Mouse (Mus musculus) layer of hippocampus, adult 18-20 months (tissue): Measurements from ENCODE around the gene Nck1. TPM values are rescaled to one million over a fixed set of nuclear protein-coding genes. Genes with fewer than 3 reads are reported as not detected.

Experiments
- DNase-seq, 2 experiments: peaks; one replicate each; pipeline ENCODE4 v3.0.0; 2022; ENCODE audit warnings: low spot score in 2 of 2
- total RNA-seq, 2 experiments: library from RNA; stranded (reverse); gene quantifications; 2 replicates each; pipeline ENCODE4 v1.2.3; 2021

Nck1 gene
- total RNA-seq, 2 experiments from 2014 or later = 35.8 to 36.5 TPM

DNA sequence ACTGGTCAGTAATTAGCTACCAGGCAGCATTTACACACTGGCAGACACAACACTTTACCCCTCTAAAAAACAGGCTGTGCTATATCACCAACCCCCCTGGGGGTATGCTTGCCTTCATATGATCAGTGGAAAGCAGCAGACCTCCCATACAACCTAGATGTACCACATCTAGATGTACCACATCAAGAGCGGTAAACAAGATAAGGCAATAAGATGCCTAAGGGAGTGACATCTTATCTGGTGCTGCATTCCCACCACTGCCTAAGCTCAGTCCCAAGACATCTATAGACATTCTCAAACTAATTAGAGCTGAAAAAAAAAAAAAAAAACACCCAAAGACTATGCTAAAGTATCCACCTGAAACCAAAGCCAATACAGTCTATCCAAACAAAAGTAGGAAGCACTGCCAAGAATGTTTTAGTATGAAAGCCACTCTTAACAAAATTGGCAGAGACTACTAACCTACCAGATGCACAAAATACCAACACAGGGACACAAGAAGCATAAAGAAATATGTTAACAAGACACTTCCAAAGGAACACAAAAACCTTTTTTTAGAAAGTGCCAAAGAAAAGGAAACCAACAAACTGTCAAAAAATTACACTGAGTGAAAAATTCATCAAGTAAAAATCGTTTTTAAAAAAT, 10.2 kb downstream of the Nck1 start:
- DNase-seq = peak in 1 of 2 experiments; percentile 28

DNA sequence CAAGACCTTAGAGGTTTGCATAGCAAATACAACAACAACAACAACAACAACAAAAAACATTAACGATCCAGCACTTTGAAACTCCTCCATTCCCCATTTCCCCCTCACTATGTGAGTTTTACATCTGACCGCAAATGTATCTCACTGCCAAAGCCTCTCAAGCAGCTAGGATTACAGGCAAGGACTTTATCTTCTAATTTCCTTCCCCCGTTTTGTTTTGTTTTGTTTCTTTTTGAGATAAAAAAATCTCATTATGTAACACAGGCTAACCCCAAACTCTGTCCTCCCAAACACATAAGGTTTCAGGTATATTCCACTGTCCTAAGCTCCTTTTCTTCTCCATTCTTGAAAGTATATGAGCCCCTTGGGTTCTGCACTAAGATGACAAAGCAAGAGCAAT, 11.2 kb downstream of the Nck1 start:
- no peak for DNase-seq

DNA sequence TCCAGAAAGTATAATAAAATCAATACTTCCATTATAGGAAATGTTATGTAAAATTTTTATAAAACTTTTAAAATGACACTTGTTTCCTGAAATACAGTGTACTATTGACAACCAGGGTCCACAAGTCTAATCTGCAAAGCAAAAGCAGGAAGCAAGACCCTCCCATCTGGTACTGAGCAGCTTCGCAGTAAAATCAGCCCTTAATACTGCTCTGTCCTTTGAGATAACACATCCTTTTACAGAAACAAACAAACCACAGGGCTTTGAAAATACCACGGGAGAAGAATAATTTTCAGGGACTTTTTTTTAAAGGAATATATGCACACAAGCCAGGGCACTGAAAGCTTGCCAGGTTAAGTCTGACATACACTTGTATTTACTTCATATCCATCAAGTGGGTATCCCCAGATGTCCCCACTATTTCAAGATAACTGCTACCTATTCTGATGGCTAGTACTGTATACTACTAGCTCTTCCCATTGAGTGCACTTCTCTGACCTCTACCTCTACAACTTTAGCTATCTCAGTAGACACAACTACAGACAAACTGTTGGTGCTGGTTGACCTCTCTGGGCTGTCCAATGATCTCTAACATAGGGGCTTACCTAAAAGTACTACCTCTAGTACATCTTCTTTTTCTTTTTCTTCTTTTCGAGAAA, 13.0 kb downstream of the Nck1 start:
- no peak for DNase-seq

- no peak for DNase-seq
These were observed 14.6 kb downstream of the Nck1 start for GRCm38 (mm10) chr9:100531296-100531695.

DNA sequence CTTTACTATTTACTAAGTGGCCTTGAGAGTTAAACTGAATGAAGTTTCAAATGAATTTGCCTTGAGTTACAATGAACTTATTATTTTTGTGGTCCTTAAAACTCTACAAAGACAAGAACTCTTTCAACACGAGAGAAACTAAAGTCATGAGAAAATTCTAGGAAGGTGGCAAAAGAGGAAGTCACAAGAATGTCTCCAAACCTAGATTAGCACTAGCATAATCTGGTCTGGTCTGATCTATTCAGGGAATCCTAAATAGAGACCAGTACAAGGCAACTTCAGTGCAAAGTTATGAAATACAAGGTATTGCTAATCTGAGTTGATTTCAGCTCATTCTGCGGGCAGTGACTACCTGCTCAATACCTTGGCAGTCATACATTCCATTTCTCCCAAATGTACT, 20.7 kb downstream of the Nck1 start:
- no peak for DNase-seq

DNA sequence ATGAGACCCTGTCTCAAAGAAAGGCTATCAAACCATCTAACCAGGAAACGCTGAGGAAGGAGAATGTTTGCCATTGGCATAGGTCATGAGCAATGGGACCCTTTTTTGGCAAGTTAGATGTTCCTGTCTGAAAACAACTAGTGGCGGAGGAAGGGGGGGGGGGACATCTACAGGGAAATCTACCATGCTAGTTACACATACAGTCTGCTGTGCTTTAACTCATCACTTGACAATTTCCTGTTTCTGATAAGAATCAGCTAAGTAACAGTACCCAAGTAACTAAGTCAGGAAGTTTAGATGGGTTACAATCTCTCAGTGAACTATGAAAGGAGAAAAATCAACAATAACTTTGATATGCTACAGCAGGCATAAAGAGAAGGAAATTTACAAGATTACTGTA, 23.9 kb downstream of the Nck1 start:
- no peak for DNase-seq

DNA sequence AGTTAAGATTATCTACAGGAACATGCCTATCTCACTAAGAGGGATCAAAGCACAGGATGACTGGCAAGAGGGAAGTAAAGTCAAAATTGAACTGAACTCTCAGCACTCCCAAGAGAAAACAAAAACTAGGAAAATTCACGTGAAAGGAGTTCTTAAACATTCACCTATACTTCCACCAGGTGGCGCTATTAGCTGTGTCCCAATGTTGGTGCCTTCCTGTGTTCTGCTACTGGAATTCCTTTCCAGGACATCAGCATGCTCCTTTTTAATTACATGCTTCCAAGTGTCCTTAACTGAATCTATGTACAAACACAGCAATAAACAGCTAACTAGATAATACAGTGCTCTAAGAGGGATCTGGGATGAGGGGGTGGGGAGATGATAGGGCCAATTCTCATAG, 25.3 kb downstream of the Nck1 start:
- peak in 1 of 2 experiments; percentile 67 for DNase-seq

DNA sequence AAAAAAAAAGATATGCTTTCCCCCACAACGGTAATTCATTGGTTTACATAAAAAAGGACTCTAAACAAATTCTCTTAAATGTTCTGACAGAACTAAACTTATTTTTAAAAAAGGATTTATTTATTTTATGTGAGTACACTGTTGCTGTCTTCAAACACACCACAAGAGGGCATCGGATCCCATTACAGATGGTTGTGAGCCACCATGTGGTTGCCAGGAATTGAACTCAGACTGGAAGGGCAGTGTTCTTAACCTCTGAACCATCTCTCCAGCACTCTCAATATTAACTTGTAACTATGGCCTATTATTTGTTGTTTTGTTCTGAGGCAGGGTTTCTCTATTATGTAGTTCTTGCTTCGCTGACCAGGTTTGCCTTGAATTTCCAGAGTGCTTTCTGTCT, 25.9 kb downstream of the Nck1 start:
- no peak for DNase-seq

- no peak for DNase-seq
These were observed 38.4 kb downstream of the Nck1 start for GRCm38 (mm10) chr9:100507581-100507980.

GRCm38 (mm10) chr9:100506652-100507051, 39.3 kb downstream of the Nck1 start:
- peak in 1 of 2 experiments; percentile 35 for DNase-seq

DNA sequence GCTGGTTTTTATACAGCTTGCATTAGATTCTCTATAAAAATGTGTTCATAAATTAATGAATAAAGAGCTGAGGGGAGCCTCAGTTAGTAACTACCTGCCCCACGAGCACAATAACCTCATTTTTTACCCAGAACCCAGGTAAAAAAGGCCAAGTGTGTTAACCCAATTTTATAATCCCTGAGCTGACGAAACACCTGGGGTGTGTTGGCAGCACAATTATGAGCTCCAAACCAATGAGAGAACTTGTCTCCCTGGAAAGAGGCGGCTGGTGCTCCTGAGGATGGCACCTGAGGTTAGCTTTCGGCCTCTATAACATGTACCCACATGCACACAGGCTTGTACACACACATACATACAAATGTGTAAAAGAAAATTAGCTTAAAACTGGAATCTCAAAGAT, 40.4 kb downstream of the Nck1 start:
- DNase-seq = no peak

GRCm38 (mm10) chr9:100493611-100494261, 52.2 kb downstream of the Nck1 start:
- DNase-seq = no peak

DNA sequence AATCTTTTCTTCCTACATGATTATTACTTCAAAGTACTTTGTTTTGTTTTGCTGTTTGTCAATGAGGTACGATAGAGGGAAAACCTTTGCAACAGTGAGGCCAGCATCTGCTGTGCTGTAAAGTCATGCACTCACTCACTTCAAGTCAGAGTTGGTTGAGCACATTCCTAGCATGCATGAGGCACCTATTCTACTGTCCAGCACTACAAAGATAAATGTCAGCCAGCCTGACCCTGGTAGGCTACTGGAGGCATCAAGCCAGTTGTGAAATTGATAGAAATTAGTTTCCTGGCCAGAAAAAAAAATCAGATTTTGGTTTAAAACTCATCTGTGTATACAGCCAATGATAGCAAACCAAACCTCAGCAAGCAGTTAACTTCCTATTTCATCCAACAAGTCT, 54.5 kb downstream of the Nck1 start:
- DNase-seq = no peak

- DNase-seq = no peak
These were observed 57.0 kb downstream of the Nck1 start for GRCm38 (mm10) chr9:100488969-100489368.

DNA sequence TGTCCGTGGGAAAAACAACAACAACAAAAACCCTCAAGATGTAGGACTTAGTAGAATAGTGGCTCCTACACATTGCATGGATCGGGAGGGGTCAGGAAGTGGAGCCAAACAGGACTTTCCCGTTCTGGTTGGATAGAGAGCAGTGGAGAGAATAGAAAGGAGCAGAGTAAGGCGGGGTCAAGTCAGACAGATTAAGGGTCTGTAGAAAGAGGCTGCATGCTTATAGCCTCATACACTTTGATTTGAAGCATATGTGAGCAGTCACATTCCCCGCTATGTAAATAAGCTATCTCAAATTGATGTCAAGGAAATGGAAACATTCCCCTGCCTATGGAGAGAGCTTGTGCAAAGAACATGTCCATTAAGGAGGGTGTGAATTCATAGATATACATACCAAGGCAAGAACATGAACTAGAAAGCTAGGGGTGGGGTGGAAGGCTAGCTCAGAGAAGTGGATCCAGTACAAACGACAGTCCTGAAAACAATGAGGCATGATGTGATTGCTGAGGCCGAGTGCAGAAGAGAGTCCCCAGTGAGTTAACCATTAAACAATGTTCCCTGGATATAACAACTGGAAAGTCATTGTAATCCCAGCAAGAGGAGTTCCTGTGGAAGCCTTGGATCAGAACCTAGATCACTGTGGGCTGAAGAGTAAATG, 57.7 kb downstream of the Nck1 start:
- no peak for DNase-seq

DNA sequence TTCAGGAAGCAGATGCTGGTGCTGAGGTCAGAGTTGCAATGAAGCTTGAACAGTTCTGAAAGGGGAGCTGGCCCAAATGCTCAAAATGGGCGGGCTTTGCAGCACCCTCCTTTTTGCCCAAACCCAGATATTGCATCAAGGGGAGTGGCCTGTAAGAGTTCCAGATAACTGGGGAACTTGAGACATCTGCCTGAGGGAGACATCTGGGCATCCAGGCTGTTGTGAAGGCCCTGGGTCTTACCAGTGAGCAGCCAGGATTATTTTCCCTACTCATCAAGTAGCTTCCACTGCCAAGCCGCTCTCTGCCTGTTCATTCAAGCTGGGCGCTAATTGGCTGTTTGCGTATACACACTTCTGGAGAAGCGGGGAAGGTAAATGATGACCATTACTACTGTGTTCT, 59.5 kb downstream of the Nck1 start, which contains the start of gene Il20rb:
Gene Il20rb, minus strand, starts transcription at position 358 of the 400 bp plus-strand sequence.
- no peak for DNase-seq

DNA sequence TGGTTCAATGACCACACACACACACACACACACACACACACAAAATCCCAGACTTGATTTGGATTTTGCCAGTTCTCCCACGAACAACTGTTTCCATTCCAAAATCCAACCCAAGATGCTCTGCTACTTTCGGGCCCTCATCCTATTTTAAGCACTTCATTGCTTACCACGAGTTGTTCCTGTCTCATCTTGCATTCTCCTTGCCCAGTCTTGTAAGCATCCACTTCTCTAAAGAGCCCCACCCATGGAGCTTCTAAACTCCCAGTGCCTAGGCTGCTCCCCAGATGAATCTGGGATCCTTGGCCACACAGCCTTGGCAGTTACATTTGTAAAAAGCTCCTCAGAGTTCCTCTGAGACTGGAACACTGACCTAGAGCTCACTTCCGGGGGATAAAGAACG, 62.6 kb downstream of the Nck1 start:
- DNase-seq = no peak

DNA sequence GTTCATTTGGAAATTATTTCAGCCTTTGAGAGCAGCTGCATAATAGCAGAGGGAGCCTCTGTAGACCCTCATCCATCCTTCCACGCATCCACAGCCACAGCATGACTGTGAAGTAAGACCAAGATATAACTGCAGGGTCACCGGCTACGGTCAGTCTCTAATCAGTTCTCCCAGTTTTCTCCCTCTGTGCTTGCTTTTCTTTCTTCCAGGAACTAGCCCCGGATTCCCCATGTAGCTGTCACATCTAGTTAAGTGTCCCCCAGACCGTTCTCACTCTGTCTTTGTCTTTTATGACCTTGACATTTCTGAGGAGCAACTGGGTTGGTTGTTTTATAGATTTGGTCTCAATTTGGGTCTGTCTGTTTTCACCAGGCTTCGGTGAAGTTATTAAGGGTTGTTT, 64.3 kb downstream of the Nck1 start:
- no peak for DNase-seq

GRCm38 (mm10) chr9:100474056-100474455, 71.9 kb downstream of the Nck1 start:
- DNase-seq = no peak

DNA sequence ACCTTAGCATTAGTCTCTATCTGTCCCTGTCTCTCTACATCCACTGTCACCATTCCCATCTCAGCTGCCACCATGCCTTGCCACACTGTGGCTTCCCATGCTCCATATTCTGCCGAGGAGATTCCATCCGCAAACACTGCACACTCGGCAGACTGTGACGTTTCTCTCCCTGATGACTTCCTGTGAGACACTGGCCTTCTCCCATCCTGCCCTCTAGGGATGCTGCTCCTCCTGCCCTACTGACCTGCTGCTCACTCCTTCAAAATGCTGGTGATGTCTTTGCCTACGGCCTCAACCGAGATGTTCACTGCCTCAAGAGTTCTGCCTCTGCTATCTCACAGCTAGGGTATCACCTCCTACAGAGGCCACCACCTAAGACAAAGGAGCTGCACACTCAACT, 72.6 kb downstream of the Nck1 start:
- DNase-seq = no peak

- no peak for DNase-seq
These were observed 73.0 kb downstream of the Nck1 start for GRCm38 (mm10) chr9:100472931-100473330.

GRCm38 (mm10) chr9:100471605-100471953, 74.4 kb downstream of the Nck1 start:
- DNase-seq = no peak
